Mouse (Mus musculus) WW6 (cell line): ENCODE data around the gene Mia.

Experiments used
- DNase-seq: peaks from one replicate; pipeline ENCODE4 v3.0.0-alpha.2; 2013; ENCODE audit warnings: low read depth, low spot score

Gene Mia

DNA sequence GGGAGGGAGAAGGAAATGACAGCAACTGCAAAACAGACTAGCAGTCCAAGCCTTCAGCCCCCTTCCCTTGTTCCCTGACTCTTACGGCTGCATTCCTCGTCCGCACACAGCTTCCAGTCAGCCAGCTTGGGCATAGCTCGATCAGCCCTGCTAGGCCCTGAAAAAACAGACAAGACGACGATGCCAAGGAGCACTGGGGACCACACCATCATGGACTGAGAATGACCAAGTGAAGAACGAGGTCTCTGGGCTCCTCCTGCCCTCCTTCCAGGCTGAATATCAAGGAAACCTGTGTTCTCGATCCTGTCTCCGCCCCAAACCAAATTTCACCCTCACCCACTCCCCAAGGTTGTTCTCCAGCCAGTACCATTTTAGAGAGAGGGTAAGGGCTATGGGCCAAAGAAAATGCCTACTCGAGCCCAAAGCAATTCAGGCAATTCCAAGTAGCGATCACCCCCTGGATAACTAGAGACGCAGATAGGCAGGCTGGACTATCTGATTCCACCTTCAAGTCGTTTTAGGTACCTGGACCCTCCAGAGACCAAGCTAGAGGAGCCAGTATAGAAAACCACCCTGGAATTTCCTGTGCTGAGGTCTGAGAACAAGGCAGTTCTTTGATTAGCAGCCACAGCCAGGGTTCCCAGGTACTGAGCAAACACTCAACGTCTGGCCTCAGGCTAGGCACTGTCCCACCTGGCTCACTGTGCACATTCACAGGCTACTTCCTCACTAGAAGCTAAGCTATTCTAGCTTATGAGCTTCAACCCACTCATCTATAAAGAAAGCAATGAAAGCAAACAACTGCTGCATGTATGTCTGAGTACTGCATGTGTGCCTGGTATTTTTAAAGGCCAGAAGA is at the start of gene Mia, which contains the start of gene Gm21983:
Mia (minus strand) TSS at position 321 of the 859 bp plus-strand sequence.
Gm21983 (minus strand) TSS at position 250 of the 859 bp plus-strand sequence.
- no peak for DNase-seq

DNA sequence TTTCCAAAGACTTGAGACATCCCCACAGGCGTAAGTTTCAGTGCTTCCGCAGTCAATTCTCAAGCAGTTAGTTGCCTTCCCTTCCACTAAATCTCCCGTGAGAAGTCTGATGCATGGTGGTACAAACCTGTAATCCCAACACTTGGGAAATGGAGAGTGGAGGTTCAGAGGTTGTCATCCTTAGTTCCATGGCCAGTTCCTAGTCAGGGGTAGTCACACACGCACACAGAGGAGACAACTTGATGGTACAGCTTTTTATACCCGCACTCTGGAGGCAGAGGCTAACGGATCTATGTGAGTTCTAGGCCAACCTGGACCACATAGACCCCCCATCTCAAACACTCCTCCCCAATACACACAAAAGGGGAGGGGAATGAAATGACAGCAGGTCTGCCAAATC is 47.9 kb upstream of the Mia start:
- no peak for DNase-seq

DNA sequence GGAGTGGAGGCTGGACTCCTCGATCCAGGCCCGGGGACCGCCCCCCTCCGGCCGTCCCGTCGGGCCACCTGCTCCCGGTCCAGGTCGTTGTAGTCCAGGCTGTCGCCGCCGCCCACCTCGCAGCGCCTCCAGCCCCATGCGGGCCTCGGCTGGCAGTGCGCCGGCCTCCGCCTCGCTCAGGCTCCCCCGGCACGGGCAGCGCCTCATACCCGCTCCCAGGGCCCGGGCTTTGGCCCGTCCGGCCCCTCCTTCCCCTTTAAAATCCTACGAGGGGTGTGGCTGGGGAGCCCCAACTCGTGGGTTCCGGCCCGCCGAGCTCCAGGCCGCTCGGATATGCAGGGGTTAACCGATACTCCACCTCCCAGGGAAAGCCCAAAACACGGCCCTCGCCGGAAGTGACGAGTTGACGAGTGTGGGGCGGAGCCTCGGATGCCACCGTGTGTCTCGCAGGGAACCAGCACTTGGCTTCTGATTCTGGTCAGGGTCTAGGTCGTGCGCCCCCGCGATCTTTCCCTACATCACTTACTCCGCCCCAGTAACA is 47.4 kb upstream of the Mia start, which contains the start of gene Itpkc:
Itpkc (minus strand) TSS at position 381 of the 541 bp plus-strand sequence.
- peak; percentile 91 for DNase-seq

DNA sequence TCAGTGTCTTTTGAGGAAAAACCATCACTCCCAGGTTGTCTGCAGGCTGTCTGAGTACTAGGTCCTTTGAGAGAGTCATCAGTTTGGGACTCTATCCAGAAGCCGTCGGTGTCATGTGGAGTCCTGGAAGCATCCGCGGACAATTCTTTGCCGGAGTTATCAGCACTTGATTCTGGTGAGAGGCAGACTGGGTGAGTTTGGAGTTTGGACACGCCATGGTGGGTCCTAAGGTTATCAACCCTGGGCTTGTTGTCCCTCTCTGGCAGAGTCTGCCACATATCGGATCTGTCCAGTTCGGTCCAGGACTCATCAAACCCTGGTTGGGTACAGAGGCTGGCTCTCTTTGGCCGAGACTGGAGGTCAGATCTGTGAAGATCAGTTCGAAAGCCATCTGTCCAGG is 46.7 kb upstream of the Mia start:
- no peak for DNase-seq

DNA sequence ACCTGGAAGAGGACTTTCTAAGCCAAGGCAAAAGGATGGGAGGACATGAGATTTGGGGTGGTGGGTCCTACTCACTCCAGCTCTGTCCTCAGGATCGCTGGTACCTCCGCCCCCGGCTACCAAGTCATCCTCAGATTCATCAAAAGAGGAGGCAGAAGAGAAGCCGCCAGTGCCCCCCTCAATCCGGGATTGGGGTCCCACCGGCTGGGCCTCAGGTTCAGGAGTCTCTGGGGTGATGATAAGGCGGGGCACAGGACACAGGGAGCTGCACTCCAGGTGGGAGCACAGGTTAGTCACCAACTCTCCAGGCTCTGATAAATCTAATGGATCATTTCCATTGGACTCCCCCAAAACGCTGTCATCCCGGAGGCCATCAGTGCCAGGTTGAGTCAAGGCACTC is 46.3 kb upstream of the Mia start:
- no peak for DNase-seq

DNA sequence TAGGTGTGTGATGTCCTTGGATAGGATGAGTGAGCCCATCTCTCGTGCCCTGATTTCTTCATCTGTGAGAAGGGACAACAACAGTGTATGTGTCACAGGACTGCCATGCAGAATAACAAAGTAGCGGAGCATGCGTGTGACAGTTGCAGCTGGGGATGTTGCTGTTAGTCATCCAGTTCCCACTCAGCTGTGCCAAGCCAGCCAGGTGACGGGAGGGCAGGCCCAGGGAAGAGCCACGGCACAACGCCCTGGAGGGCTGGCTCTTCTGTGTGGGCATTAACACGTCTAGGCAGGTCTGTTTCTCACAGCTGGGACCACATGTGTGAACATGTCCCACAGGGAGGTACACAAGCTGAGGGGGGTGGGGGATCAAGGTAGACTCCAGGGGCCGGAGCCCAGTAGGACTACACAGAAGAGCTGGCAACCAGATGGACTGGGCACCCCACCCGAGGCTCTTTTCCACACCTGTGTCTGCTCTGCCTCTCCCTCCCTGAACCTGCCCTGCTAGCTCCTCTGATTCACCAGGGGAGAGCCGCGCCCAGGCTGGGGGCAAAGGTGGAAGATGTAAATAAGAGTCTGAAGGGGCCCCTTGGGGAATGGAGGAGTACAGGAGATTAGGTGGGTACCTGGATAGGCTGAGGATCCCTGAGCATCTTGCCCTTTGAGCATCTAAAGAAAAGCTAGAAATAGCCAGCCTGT is 44.1 kb upstream of the Mia start:
- DNase-seq, result no peak

DNA sequence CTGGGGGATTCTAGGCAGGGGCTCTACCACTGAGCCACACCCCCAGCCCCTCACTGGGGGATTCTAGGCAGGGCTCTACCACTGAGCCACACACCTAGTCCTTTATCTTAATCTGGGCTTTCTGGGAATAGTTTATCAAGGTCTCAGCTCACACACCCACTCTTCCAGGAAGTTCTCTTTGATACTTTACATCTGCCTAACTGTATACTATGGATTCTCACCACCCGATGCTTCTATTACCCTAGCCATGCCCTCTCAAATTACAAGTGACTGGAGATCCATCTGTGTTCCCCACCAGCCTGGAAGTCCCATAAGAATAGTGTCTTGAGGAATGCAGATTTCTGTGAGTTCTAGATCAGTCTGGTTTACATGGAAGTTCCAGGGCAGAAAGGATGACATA is 41.6 kb upstream of the Mia start:
- DNase-seq, result no peak

DNA sequence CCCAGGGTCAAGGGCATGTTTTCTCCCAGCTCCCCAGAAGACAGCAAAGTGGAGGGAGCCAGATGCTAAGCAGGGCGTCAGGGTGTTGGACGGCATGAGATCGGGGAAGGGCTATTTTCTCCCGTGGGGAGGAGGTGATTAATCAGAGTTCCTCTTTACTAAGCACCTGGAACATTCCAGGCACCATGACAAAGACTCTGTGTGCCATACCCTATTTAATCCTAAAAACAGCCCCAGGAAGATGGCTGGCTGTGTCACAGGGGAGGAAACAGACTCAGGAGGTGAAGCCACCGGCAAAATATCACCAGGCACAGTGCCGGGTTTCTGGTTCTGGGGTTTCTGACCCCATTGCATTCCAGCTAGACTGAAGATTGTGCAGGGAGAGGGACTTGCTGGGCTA is 41.0 kb upstream of the Mia start:
- DNase-seq, result no peak

DNA sequence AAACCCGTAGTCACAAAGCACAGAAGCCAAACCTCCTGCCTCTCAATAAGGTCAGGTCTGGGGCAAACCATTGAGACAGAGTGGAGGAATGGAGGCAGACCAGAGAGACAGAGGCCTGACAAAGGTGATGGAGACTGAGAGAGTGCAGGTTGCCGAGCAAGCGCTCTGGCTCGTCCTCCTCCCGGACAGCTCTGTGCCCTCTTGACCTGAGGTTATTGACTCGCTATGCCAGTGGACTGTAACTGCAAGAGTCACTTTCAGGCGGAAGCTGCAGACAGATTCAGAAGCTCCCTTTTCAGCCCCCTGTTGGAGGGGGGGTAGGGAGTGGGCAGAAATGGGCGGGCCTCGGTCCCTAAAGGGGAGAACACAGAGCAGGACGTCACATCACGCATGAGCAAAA is 39.0 kb upstream of the Mia start:
- DNase-seq, result no peak

DNA sequence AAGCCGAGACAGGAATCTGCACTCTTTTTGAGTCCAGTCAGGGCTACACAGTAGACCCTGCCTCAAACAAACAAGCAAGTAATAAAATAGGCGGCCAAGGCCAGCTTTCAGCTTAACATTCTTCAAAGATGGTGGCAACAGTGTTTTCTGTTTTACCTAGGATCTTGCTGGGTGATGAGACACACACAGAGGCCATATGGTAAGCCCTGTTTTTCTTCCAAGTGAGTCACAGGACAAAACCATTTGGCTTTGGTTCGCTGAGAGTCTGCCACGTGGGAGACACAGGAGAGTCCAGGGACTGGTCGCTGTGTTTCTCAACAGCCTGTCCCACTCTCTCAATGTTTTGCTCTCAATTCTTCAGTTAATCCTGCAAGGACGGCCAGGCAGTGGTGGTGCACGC is 37.6 kb upstream of the Mia start:
- no peak for DNase-seq

DNA sequence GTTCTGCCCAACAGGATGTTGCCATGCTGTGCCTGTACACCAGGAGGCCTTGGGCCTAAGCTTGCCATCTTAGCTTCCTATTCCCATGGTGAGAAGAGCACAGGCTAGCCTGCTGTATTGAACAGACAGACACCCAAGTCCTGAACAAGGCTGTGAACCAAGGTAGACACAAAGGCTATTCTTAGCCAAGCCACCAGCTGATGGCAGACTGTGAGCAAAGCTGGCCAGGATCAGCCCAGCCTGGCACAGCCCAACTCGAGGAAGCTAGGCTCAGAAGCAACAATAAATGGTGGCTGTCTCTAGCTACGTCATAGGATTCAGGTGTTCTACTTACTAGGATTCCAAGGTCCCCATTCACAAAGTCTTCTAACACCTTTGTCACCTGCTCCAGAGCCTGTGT is 31.7 kb upstream of the Mia start:
- DNase-seq, result no peak

DNA sequence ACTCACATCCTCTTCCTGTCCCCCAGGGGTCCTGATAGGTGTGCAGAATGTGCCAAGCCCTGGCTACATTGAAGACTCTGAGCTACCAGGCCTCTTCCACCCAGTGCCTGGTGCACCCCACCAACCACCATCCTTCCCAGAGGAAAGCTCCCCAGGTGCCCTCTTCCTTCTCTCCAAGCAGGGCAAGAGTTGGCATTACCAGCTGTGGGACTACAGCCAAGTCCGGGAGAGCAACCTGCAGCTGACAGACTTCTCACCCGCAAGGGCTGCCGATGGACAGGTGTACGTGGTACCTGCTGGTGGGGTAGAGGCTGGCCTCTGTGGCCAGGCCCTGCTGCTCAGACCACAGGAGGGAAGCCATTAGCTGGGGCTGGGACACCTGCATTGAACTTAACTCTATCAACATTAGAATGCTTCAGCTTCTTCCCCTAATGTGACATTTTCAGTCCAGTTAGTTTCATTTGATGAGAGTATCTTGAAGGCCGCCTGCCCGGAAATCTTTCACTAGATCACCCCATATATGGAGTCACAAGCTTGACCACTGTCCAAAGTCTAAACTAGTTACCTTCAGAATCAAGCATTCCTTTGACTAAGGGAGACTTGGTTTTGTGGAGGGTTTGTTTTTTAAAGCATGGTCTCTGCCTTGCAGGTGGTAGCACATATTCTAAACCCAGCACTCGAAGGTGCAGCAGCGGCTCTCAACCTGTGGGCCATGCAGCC is 22.9 kb upstream of the Mia start:
- no peak for DNase-seq

DNA sequence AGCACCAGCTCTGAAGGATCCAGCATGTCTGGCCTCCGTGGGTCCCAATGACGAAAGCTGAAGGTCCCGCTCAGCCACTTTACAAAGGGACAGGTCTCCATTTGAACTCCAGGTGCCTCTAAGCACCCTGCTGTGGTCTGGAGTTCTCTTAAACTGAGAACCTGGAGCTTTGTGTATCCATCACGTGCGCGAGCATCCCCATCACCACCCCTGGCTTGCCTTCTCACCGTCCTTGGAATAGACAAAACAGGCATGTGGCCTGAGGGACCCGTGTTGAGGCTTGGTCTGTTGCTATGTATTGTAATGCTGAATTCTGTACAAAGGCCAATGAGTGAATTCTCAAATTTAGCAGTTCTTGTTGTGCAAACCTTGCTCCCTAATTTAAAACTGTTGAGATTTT is 17.8 kb upstream of the Mia start:
- no peak for DNase-seq

DNA sequence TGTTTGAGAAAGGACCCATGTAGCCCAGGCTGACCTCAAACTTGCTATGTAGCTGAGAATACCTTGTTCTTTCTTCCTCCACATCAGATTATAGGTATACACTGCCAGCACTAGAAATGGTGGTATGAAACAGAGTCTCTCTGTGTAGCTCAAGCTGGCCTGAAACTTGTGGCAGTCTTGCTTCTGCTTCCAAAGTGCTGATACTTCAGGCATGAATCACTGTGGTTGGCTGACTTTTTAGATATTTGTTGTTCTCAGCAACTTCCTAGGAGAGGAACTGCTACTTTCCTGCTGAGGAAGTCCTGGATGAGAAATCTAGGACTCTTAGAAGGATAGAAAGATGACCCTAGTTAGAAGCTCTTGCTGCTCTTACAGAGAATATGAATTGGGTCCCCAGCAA is 17.4 kb upstream of the Mia start:
- no peak for DNase-seq

DNA sequence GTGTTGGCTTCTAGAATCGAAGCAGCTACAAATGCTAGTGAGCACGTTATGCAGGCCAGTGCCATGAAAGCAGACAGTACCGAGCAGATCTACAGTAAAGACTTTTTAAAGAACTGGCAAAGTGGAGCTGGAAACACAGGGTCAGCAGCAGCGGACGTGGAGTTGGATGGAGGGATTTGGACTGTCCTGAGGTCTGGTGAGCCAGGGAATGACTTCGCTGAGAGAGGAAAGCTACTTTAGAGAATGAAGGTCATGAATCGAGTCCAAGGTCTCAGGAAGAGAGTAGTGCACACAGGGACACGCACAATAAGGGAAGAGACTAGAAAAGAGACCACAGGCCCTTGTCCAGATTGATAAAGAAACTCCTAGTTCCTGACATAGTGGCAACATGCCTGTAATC is 16.7 kb upstream of the Mia start:
- no peak for DNase-seq

DNA sequence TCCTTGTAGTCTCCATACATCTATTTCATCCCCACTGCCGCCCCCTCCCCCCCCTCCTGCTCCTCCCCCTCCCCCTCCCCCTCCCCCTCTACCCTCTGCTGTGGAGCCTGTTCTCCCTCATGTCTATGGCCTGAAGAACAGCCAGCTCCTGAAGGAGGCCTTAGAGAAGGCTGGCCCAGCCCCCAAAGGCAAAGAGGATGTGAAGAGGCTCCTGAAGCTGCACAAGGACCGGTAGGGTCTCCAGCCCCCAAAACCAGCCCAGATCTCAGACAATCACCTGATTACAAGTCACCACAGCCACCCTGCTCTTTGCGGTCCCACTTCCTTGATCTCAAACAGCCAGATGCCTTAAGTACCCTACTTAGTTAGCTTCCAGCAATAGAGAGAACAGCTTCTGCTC is 16.2 kb upstream of the Mia start:
- no peak for DNase-seq

DNA sequence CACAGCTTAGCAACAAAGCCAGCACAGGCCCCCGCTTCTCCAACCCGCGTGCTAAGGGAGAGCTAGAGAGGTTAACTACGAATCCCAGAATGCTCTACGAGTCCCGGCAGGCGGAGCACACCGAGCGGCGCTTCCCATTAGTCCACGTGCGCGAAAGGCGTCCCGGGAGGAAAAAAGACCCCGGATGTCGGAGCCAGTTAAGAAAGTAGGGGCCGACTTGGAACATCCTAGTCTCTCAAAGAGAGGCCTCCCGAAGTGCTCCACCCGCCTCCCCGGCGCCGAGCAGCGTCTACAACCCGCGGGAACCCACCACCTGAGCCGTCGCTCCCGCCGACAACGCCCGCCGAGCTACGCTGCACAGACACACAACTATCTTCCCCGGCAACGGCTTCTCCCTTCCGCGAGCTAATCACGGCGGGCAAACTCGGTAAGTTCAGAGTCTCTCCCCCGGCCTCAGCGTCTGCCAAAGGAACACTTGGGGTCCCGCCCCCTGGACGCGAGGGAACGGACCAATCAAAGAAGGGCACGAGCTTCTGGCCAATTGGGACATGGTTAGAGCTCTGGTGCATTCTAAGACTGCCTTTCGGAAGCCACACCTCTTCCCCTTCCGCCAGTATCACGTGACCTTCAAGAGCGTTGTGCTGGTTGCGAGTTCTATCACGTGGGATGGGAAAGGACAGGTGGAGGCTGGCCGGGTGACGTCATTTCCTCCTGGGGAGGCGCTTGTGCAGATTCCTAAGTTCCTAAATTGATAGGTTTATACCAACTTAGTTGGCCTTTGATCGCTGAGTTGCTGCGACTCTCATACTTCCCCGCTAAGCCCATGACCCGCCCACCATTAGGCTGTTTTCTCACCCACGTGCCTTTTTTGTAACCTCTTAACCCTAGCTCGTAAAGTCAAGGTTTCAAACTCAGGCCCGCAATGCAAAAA is 15.0 kb upstream of the Mia start, which contains the start of the genes BC024978 and Snrpa:
BC024978 (plus strand) TSS at position 101 of the 931 bp plus-strand sequence.
Snrpa (minus strand) TSS at position 591 of the 931 bp plus-strand sequence.
- DNase-seq, result peak; percentile 94

DNA sequence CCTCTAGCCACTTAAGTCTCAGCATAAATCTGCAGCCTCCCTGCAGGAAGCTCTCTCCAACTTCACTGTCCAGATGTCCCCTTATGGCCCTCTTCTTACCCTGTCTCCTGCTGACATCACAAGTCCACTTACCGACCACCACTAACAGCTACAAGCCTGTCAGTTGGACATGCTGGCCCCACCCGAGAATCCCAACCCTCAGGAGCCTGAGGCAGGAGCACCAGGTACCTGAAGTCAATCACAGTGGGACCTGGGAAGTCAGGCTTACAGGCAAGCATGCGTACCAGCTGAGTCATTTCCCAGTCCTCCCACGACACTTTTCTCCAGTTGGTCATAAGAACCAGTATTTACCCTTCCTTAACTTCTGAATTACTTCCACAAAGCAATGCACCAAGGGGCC is 12.8 kb upstream of the Mia start:
- no peak for DNase-seq

DNA sequence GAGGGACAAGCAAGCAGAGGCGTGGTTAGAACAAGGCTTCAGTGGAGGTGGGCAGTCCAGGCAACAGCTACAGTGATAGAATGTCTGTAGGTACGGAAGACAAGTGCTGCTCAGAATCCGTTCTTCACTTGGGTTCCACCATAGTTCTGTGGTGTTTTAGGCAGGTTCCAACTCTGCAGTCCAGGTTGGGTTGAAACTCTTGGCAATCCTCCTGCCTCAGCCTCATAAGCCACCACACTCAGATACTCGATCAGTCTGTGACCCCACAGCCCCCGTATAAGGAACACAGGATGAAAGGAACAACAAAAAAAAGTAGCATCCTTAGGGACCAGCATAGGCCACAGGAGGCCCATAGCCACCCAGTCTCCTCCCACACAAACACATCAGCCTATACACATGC is 11.5 kb upstream of the Mia start:
- no peak for DNase-seq

DNA sequence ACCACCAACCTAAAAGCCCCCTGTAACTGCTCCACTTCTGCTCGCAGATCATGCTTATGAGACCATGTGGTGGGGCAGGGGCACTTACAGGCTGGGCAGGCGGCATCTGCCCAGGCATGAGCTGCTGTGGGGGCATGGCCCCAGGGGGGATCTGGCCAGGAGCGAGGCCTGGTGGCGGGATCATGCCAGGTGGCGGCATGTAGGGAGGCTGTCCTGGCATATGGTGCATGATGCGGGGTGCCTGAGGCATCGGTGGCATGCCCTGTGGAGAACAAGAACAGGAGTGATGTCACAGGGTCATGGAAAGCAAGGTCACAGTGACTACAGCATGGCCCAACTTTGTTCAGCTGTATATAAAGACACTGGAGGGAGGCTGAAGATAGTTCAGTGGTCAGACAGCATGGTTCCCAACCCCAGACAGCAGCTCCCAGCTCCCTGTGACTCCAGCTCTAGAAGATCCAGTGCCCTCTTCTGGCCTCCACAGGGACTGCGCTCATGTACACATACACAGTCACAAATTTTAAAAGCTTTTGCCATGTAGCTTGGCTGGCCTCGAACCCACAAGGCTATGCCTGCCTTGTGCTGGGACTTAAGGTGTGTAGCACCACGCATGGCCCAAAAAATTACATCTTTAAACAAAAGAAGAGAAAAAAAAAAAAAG is 8.4 kb upstream of the Mia start:
- DNase-seq, result peak; percentile 42
